Mouse (Mus musculus) ES-E14 (cell line): ENCODE data around the gene Pid1.

Experiments used
- CHD2 ChIP-seq: IDR thresholded peaks from 2 replicates; pipeline ENCODE4 v1.6.1; 2014; ENCODE audit warnings: mild to moderate bottlenecking, low read depth, low read length, inconsistent platforms
- HCFC1 ChIP-seq: IDR thresholded peaks from 2 replicates; pipeline ENCODE4 v1.6.1; 2012; ENCODE audit warnings: low read length, inconsistent platforms, borderline replicate concordance; ENCODE audit not compliant: insufficient read depth
- ZNF384 ChIP-seq: IDR thresholded peaks from 2 replicates; pipeline ENCODE4 v1.6.1; 2012; ENCODE audit warnings: low read depth, low read length, inconsistent platforms

GRCm38 (mm10) chr1:84402154-84402553 lies 38.2 kb upstream of the Pid1 start:
- TF ChIP-seq ZNF384: no peak
- TF ChIP-seq CHD2: no peak
- TF ChIP-seq HCFC1: no peak
